Mouse (Mus musculus): Measurements from ENCODE around the gene Eea1.

- TF ChIP-seq POLR2A (IDR thresholded peaks at IDR 0.05; ENCODE audit: low read depth, low read length) (no peak), CTCF (conservative IDR thresholded peaks at IDR 0.05; ENCODE audit: insufficient read depth, insufficient read length, low read depth, low read length) (no peak)
Measured at GRCm38 (mm10) chr10:95911016-95911415, 29.4 kb upstream of the Eea1 start.

All from kidney, adult 2 months (tissue).